Mouse (Mus musculus) lung, postnatal 0 days (tissue): ENCODE measurements around the gene Pcca.

Source experiments
- CTCF ChIP-seq: IDR thresholded peaks from 2 replicates; pipeline ENCODE4 v1.5.1; 2016; ENCODE audit warnings: antibody characterized with exemption, mild to moderate bottlenecking
- EP300 ChIP-seq: IDR thresholded peaks from 2 replicates; pipeline ENCODE4 v1.6.1; 2016; ENCODE audit warnings: antibody characterized with exemption, mild to moderate bottlenecking, control low read depth

DNA sequence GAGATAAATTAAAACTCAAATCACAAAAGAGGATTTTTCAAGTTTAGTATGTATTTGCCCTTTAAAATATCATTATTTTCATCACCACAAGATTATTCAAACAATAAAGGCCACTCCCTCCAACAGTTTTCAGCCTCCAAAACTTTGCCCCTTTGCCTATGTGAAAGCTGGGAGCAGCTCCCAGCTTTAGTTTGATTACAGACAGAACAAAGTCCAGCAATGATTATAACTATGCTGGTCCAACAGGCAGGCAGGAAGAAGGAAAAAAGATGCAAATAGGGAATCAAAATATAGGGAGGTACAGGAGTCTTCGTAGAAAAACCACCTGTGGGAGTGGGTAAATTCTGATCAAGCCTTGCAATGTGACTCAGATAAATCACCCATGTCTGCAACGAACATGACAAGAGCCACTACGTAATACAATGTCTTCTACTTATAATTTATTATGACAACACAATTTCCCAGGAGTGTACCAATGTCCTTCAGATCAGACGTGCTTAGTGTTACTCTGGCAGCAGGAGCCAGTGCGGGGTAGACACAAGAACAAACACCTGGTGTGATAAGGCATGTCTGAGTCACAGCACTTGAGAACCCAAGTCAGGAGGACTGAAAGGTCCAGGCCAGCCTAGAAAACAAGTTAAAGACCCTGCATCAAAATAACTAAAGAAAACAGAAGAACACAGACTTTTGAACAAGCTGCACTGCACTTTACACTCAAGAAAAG is 375.4 kb downstream of the Pcca start:
- TF ChIP-seq CTCF (no peak), EP300 (peak; percentile 60; the same call in 1 of the 2 replicates)
